Mouse (Mus musculus): ENCODE measurements at regions not wholly inside any gene's neighbourhood (a gene's known extent, or its start where the extent isn't known, plus 50 kb on each side); places are given as distances from the start of the nearest gene placed in this dataset.

DNA sequence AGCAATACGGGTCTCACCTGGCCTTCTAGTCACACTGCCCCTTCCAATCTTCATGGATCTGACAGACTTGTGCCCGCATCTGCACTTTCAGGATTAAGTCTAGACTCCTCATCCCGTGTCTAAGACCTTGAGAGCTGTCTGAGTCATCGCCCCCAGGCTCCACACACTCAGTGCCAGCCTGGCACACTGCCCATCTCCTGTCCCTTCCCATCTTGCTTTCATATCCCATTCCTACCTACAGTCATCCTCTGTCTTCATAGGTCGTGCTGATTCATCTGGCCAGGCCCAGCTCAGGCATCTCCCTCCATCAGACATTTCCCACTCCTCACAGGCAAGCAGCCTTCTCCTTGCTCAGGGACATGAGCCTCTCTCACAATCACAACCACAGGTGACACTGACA is 78.0 kb upstream of the Zfp536 start:
- no peak for TF ChIP-seq CTCF (IDR thresholded peaks at IDR 0.05; ENCODE audit: low read depth, low read length)
- no peak for TF ChIP-seq TAL1 (conservative IDR thresholded peaks at IDR 0.05; ENCODE audit: low read depth, low read length)
- no peak for TF ChIP-seq GATA1 (IDR thresholded peaks at IDR 0.05; ENCODE audit: borderline replicate concordance, low read length)

Measured in G1E (cell line).